Mouse (Mus musculus): ENCODE data around the gene Ctnna2. TPM values are rescaled to one million over a fixed set of nuclear protein-coding genes. Genes with fewer than 3 reads are reported as not detected.

The Ctnna2 gene
- polyA plus RNA-seq, 1 experiment from 2014 or later: not detected

DNA sequence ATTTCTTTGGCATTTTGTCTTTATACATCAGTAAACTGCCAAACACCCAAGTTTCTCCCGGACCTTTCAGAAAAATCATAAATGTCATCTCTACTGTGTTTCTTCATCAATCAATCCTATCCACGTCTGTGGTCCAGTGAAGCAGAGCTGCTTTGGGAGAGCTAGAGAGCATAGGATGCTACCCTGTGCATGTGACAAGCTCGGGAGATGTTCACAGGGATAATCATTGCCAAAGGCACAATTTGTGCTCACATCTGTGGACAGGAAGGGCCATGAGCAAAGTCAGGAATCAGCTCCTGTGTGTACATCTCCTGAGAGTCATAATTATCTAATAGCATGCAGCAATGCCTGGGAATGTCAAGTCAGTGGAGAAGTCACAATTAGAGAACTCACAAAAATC lies 654.8 kb downstream of the Ctnna2 start:
- Histone ChIP-seq H3K9me3 (ENCODE audit: low read length) (no peaks in the 10 kb centered on the region), H3K36me3 (replicated peaks; ENCODE audit: insufficient read depth, low read length) (no peaks in the 10 kb centered on the region), H3K4me2 (ENCODE audit: low read depth, low read length) (no peak overlapping the region), H3K9ac (replicated peaks) (no peak overlapping the region), H3K4me1 (ENCODE audit: insufficient read depth) (no peaks in the 10 kb centered on the region), H3K4me3 (ENCODE audit: low read depth, low read length) (no peak overlapping the region), H3K27ac (ENCODE audit: low read depth) (no peak overlapping the region), H3K27me3 (ENCODE audit: insufficient read depth, low read length) (no peaks in the 10 kb centered on the region)
- DNase-seq: no peak
- TF ChIP-seq CTCF (IDR thresholded peaks at IDR 0.05; ENCODE audit: low read depth): no peak
- TF ChIP-seq EP300 (IDR thresholded peaks at IDR 0.05; ENCODE audit: low read depth): no peak
- WGBS (ENCODE audit: insufficient replicate concordance): 62% methylated on average over 3 of the region's 3 CpGs
- no peak for ATAC-seq

DNA sequence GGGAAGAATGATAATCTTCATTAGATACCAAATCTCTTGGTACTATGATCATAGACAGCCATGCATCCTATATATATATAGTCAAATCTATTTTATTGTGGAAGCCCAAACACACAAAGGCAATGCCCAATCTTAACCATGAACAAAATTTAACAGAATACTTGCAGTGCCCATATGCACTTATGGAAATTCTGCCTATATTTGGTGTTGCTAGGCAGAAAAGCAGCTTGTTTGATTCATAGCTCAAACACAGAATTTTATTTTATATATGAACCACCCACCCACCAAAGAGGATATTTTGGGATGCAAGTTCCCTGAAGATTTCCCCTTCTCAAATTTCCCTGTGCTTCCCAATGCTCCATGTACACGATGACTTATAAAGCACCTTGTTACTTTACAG lies 655.2 kb downstream of the Ctnna2 start:
- no peak for DNase-seq
- WGBS (ENCODE audit: insufficient replicate concordance): 73% methylated on average over 1 of the region's 1 CpGs

DNA sequence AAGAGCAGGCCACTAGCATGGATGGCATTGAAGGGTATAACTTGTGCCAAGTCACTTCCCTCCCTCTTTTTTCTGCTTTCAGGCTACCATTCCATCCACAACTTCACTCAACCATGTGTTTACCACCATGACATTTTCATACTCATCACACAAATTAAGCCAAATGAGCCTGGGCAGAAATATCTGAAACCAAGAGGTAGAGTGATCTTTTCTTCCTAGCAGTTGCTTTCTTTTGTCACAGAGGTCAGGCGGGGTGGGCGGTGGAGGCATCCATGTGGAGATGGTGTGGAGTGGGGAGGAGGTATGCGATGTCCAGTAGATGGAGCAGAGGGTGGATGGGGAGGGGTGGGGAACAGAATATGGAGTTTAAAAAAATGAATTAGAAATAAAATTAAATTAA lies 672.7 kb downstream of the Ctnna2 start:
- no peaks in the 10 kb centered on the region for H3K4me1 ChIP-seq (ENCODE audit: insufficient read depth)
- H3K27me3 ChIP-seq (ENCODE audit: insufficient read depth, low read length): no peaks in the 10 kb centered on the region
- no peaks in the 10 kb centered on the region for H3K9me3 ChIP-seq (ENCODE audit: low read length)
- H3K27ac ChIP-seq (ENCODE audit: low read depth): no peak overlapping the region
- H3K36me3 ChIP-seq (replicated peaks; ENCODE audit: insufficient read depth, low read length): no peaks in the 10 kb centered on the region
- WGBS (ENCODE audit: insufficient replicate concordance): 83% methylated on average over 3 of the region's 3 CpGs
- no peak overlapping the region for H3K4me2 ChIP-seq (ENCODE audit: low read depth, low read length)
- H3K4me3 ChIP-seq (ENCODE audit: low read depth, low read length): no peak overlapping the region
- TF ChIP-seq EP300 (IDR thresholded peaks at IDR 0.05; ENCODE audit: low read depth) (no peak), CTCF (IDR thresholded peaks at IDR 0.05; ENCODE audit: low read depth) (no peak)
- ATAC-seq (no peak), DNase-seq (no peak)
- no peak overlapping the region for H3K9ac ChIP-seq (replicated peaks)

More for the DNA sequence above, 655.2 kb downstream of the Ctnna2 start:
- TF ChIP-seq EP300 (IDR thresholded peaks at IDR 0.05; ENCODE audit: low read depth): no peak
- TF ChIP-seq CTCF (IDR thresholded peaks at IDR 0.05; ENCODE audit: low read depth): no peak
- no peak for ATAC-seq
- H3K27ac ChIP-seq (ENCODE audit: low read depth): no peak overlapping the region
- no peak overlapping the region for H3K4me2 ChIP-seq (ENCODE audit: low read depth, low read length)
- H3K9ac ChIP-seq (replicated peaks): no peak overlapping the region
- H3K27me3 ChIP-seq (ENCODE audit: insufficient read depth, low read length): no peaks in the 10 kb centered on the region
- no peaks in the 10 kb centered on the region for H3K4me1 ChIP-seq (ENCODE audit: insufficient read depth)
- H3K4me3 ChIP-seq (ENCODE audit: low read depth, low read length): no peak overlapping the region
- H3K9me3 ChIP-seq (ENCODE audit: low read length): no peaks in the 10 kb centered on the region
- no peaks in the 10 kb centered on the region for H3K36me3 ChIP-seq (replicated peaks; ENCODE audit: insufficient read depth, low read length)

DNA sequence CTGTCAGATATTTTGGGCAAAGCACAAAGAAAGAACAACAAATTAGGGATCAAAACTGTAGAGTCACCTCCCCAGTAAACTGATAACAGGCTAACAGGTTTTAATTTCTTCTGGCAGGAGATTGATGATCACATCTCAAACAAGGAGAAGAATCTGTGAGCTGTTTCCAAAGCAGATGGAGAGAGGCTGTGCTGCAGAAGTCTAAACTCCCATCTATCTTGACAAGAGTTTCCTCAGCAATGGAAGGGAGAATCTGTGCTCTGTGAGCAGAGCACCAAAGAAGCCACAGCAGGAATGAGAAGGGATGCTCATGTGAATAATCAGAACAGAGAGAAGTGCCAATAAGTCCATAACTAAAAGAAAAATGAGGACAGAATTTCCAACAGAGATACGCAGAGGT lies 678.2 kb downstream of the Ctnna2 start:
- DNase-seq: no peak
- no peak for ATAC-seq
- Histone ChIP-seq H3K9ac (replicated peaks) (no peak overlapping the region), H3K36me3 (replicated peaks; ENCODE audit: insufficient read depth, low read length) (no peaks in the 10 kb centered on the region), H3K4me2 (ENCODE audit: low read depth, low read length) (no peak overlapping the region), H3K4me3 (ENCODE audit: low read depth, low read length) (no peak overlapping the region), H3K9me3 (ENCODE audit: low read length) (no peaks in the 10 kb centered on the region), H3K4me1 (ENCODE audit: insufficient read depth) (no peaks in the 10 kb centered on the region), H3K27me3 (ENCODE audit: insufficient read depth, low read length) (no peaks in the 10 kb centered on the region), H3K27ac (ENCODE audit: low read depth) (no peak overlapping the region)
- 89% methylated on average over 1 of the region's 1 CpGs for WGBS (ENCODE audit: insufficient replicate concordance)
- TF ChIP-seq CTCF (IDR thresholded peaks at IDR 0.05; ENCODE audit: low read depth) (no peak), EP300 (IDR thresholded peaks at IDR 0.05; ENCODE audit: low read depth) (no peak)

DNA sequence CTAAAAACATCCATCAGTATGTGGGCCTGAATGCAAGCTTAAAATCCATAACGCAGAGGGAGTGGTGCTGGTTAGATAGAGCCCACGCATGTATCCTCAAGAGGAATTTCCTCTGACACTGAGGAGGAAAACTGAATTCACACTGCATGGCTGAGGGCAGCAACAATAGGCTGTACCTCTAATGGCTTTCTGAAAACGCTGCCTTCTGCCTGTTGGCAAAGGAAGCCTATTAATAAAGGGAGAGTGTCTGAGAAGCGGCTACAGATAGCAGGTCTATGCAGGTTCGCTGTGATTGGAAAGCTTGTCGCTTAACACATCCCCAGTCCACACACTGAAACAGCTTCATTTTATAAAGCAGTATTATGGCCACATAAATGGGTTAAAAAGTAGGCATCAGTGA lies 688.1 kb downstream of the Ctnna2 start:
- DNase-seq (no peak), ATAC-seq (no peak)
- Histone ChIP-seq H3K4me2 (ENCODE audit: low read depth, low read length) (no peak overlapping the region), H3K4me3 (ENCODE audit: low read depth, low read length) (no peak overlapping the region), H3K9ac (replicated peaks) (no peak overlapping the region), H3K36me3 (replicated peaks; ENCODE audit: insufficient read depth, low read length) (no peaks in the 10 kb centered on the region), H3K27me3 (ENCODE audit: insufficient read depth, low read length) (no peaks in the 10 kb centered on the region), H3K27ac (ENCODE audit: low read depth) (no peak overlapping the region), H3K9me3 (ENCODE audit: low read length) (no peaks in the 10 kb centered on the region), H3K4me1 (ENCODE audit: insufficient read depth) (no peaks in the 10 kb centered on the region)
- WGBS (ENCODE audit: insufficient replicate concordance): 76% methylated on average over 6 of the region's 6 CpGs
- TF ChIP-seq CTCF (IDR thresholded peaks at IDR 0.05; ENCODE audit: low read depth) (no peak), EP300 (IDR thresholded peaks at IDR 0.05; ENCODE audit: low read depth) (no peak)

DNA sequence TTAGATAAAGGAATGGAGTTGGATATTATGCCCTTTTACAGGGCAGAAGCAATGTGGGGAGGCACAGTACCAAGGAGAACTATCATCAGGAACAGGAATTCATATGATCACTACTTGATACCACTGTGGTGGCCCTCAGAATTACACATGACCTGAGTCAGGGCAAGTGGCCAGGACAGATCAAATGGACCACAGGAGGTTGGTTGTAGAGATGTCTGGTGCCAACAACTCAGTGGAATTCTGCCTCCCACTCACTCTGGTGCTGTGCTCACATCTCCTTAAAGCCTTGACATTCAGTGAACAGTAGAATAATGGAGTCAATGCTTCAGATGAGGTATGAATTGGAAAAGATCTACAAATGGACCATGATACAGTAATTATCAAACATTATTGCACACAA lies 691.1 kb downstream of the Ctnna2 start:
- Histone ChIP-seq H3K9ac (replicated peaks) (no peak overlapping the region), H3K27me3 (ENCODE audit: insufficient read depth, low read length) (no peaks in the 10 kb centered on the region), H3K36me3 (replicated peaks; ENCODE audit: insufficient read depth, low read length) (no peaks in the 10 kb centered on the region), H3K4me2 (ENCODE audit: low read depth, low read length) (no peak overlapping the region), H3K4me3 (ENCODE audit: low read depth, low read length) (no peak overlapping the region), H3K4me1 (ENCODE audit: insufficient read depth) (no peaks in the 10 kb centered on the region), H3K27ac (ENCODE audit: low read depth) (no peak overlapping the region), H3K9me3 (ENCODE audit: low read length) (no peaks in the 10 kb centered on the region)
- DNase-seq: no peak
- ATAC-seq: no peak
- TF ChIP-seq EP300 (IDR thresholded peaks at IDR 0.05; ENCODE audit: low read depth) (no peak), CTCF (IDR thresholded peaks at IDR 0.05; ENCODE audit: low read depth) (no peak)

DNA sequence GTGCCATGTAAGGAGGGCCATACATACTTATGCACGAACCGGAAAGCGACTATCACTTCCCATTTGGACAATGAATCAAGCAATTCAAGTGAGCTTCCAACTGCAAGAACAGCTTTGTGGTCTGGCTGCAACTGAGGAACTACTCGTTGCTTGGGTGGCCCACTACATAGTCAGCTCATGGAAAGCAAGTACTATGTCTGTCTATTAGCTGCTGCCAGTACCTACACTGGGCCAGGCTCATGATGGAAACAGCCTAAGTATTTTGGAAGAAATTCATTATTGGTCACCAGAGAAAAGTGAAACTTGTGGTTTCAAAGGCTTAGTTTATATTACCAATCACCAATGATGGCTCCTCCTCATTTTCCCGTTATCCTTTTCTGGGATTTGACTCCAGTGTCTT lies 693.2 kb downstream of the Ctnna2 start:
- Histone ChIP-seq H3K27ac (ENCODE audit: low read depth) (no peak overlapping the region), H3K4me1 (ENCODE audit: insufficient read depth) (no peaks in the 10 kb centered on the region), H3K9ac (replicated peaks) (no peak overlapping the region), H3K4me2 (ENCODE audit: low read depth, low read length) (no peak overlapping the region), H3K9me3 (ENCODE audit: low read length) (no peaks in the 10 kb centered on the region), H3K27me3 (ENCODE audit: insufficient read depth, low read length) (no peaks in the 10 kb centered on the region), H3K36me3 (replicated peaks; ENCODE audit: insufficient read depth, low read length) (no peaks in the 10 kb centered on the region), H3K4me3 (ENCODE audit: low read depth, low read length) (no peak overlapping the region)
- DNase-seq: no peak
- no peak for ATAC-seq
- TF ChIP-seq CTCF (IDR thresholded peaks at IDR 0.05; ENCODE audit: low read depth) (no peak), EP300 (IDR thresholded peaks at IDR 0.05; ENCODE audit: low read depth) (no peak)
- 78% methylated on average over 5 of the region's 5 CpGs for WGBS (ENCODE audit: insufficient replicate concordance)

Data from liver, postnatal 0 days (tissue).